23 mouse cellular contexts compared by ENCODE assay signal in the genomic region with DNA sequence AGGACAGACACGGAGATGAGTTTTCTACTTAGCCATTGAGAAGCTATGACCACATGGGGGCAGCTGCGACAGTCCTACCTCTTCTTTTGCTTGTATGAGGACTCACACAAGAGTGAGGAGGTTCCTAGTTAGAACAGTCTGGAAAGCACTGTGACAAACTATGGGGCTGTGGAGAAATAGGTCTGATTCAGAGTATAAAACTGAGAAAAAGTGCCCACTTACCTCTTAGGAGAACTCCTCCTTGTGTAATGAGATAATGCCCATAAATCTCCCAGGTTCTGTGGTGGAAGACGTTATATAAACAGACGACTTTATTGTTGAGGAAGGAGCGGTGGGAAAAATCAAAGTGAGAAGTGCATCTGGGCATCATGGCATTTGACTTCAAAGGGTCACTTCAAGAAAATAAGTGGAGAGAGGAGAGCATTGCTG.
DNase-seq lines count a peak whose midpoint lies in the region; ATAC-seq and TF ChIP-seq lines count a peak whose summit lies in the region.
"Had no signal": no experiment of that assay in that cellular context is flagged by ENCODE, and none has a peak within 500 bp of the region (broad histone marks: within the 10 kb centered on the region; RNA-seq: fewer than 3 reads in every experiment).

No protein-coding gene starts in this region.

- no peak overlapping the region for H3K4me3 ChIP-seq in kidney, adult 2 months (ENCODE audit: insufficient read depth, low read depth, low read length)
- no peak overlapping the region for H3K4me3 ChIP-seq in cortical plate, adult 2 months (ENCODE audit: insufficient read depth, low read length)
- no peak overlapping the region for H3K4me3 ChIP-seq in heart, embryonic 11.5 days (ENCODE audit: low read depth, low read length)
- H3K4me3 ChIP-seq: limb, embryonic 12.5 days; liver, embryonic 12.5 days; lung, embryonic 15.5 days; midbrain, embryonic 13.5 days; neural tube, embryonic 13.5 days had no signal

- no peak for ATAC-seq in heart, embryonic 11.5 days (replicated peaks; ENCODE audit: insufficient number of reproducible peaks, low FRiP score, low TSS enrichment)
- ATAC-seq: forebrain, embryonic 16.5 days; hindbrain, embryonic 16.5 days; liver, embryonic 12.5 days; midbrain, embryonic 13.5 days had no signal

- no peak overlapping the region for H3K4me2 ChIP-seq in heart, embryonic 11.5 days
- H3K4me2 ChIP-seq: limb, embryonic 12.5 days; liver, embryonic 12.5 days; lung, embryonic 15.5 days; midbrain, embryonic 13.5 days; neural tube, embryonic 13.5 days had no signal

- H3K4me1 ChIP-seq in kidney, adult 2 months (ENCODE audit: control insufficient read depth, insufficient read depth, low read length) = no peaks in the 10 kb centered on the region
- H3K4me1 ChIP-seq in cortical plate, adult 2 months (ENCODE audit: control insufficient read depth, insufficient read depth, low read length) = no peaks in the 10 kb centered on the region
- no peaks in the 10 kb centered on the region for H3K4me1 ChIP-seq in heart, embryonic 11.5 days (ENCODE audit: control insufficient read depth, insufficient read depth, low read length)
- H3K4me1 ChIP-seq: liver, embryonic 12.5 days; lung, embryonic 15.5 days; midbrain, embryonic 13.5 days; neural tube, embryonic 13.5 days had no signal

- H3K27me3 ChIP-seq in kidney, adult 2 months (replicated peaks; ENCODE audit: control insufficient read depth, insufficient read depth, low read length) = no peaks in the 10 kb centered on the region
- H3K27me3 ChIP-seq in heart, embryonic 11.5 days (ENCODE audit: control insufficient read depth, insufficient read depth, low read length) = no peaks in the 10 kb centered on the region
- H3K27me3 ChIP-seq: limb, embryonic 12.5 days; liver, embryonic 12.5 days; lung, embryonic 15.5 days; midbrain, embryonic 13.5 days; neural tube, embryonic 13.5 days had no signal

- no peaks in the 10 kb centered on the region for H3K9me3 ChIP-seq in heart, embryonic 11.5 days (replicated peaks; ENCODE audit: control insufficient read depth, low read length)
- H3K9me3 ChIP-seq: limb, embryonic 12.5 days; liver, embryonic 12.5 days; lung, embryonic 15.5 days; midbrain, embryonic 13.5 days; neural tube, embryonic 13.5 days had no signal

- DNase-seq in kidney, adult 2 months = peak; percentile 26
- DNase-seq in kidney, adult 8-10 months = no peak
- DNase-seq in lung, postnatal 10 days = peak; percentile 10
- DNase-seq in lung, postnatal 36 days = no peak
- peak; percentile 38 to 42 for DNase-seq in kidney, postnatal 4 days
- DNase-seq in right cerebral cortex, postnatal 10 days (ENCODE audit: low spot score in 2 of 2) = no peak
- DNase-seq: adrenal gland, postnatal 36 days; cerebellum, adult 9-10 months; gastrocnemius, postnatal 14 days; heart, adult 18-20 months; right cerebral cortex, postnatal 14 days; thymus, adult 18-20 months; thymus, postnatal 4 days had no signal

- H3K9ac ChIP-seq in heart, embryonic 11.5 days (ENCODE audit: low read depth, low read length) = no peak overlapping the region
- H3K9ac ChIP-seq: limb, embryonic 12.5 days; liver, embryonic 12.5 days; lung, embryonic 15.5 days; midbrain, embryonic 13.5 days; neural tube, embryonic 13.5 days had no signal

- no peaks in the 10 kb centered on the region for H3K36me3 ChIP-seq in kidney, adult 2 months (ENCODE audit: control insufficient read depth, insufficient read depth, low read length)
- no peaks in the 10 kb centered on the region for H3K36me3 ChIP-seq in heart, embryonic 11.5 days (ENCODE audit: control insufficient read depth, insufficient read depth, low read length)
- H3K36me3 ChIP-seq: G1E; limb, embryonic 12.5 days; liver, embryonic 12.5 days; lung, embryonic 15.5 days; midbrain, embryonic 13.5 days; neural tube, embryonic 13.5 days had no signal

- WGBS in kidney, adult 2 months = 21% methylated on average over 5 of the region's 5 CpGs
- 65% methylated on average over 5 of the region's 5 CpGs for WGBS in heart, embryonic 11.5 days (ENCODE audit: insufficient replicate concordance)

- no peak for TF ChIP-seq CTCF in kidney, adult 2 months (conservative IDR thresholded peaks at IDR 0.05; ENCODE audit: insufficient read depth, insufficient read length, low read depth, low read length)
- 0 out of 2 replicates have a peak, but pooled peaks have one; percentile 3 for TF ChIP-seq CTCF in cortical plate, adult 2 months (IDR thresholded peaks at IDR 0.05; ENCODE audit: extremely low read depth, insufficient read depth, low read length)

- H3K27ac ChIP-seq in kidney, adult 2 months (ENCODE audit: insufficient read depth, low read depth, low read length) = no peak overlapping the region
- H3K27ac ChIP-seq in cortical plate, adult 2 months (ENCODE audit: insufficient read depth, low read length) = no peak overlapping the region
- H3K27ac ChIP-seq in heart, embryonic 11.5 days (ENCODE audit: low read depth, low read length) = no peak overlapping the region
- H3K27ac ChIP-seq: limb, embryonic 12.5 days; liver, embryonic 12.5 days; lung, embryonic 15.5 days; midbrain, embryonic 13.5 days; neural tube, embryonic 13.5 days had no signal

- no peak for TF ChIP-seq POLR2A in kidney, adult 2 months (IDR thresholded peaks at IDR 0.05; ENCODE audit: low read depth, low read length)
- TF ChIP-seq POLR2A in cortical plate, adult 2 months (IDR thresholded peaks at IDR 0.05; ENCODE audit: extremely low read depth, insufficient read depth, low read length) = no peak

Comparison
In these comparisons a context has a peak if more than half of its experiments do, and no peak if none do; other contexts are left out.
1. DNase-seq: peak in kidney, adult 2 months (single experiment), lung, postnatal 10 days (single experiment) and kidney, postnatal 4 days (2 of 2); none in kidney, adult 8-10 months (0 of 2), lung, postnatal 36 days (single experiment) and right cerebral cortex, postnatal 10 days (0 of 2).